Mouse (Mus musculus): ENCODE measurements around the gene Pigq.
A peak's percentile ranks its signal among the peaks of the same experiment; 100 is the strongest.

Pigq gene

DNA sequence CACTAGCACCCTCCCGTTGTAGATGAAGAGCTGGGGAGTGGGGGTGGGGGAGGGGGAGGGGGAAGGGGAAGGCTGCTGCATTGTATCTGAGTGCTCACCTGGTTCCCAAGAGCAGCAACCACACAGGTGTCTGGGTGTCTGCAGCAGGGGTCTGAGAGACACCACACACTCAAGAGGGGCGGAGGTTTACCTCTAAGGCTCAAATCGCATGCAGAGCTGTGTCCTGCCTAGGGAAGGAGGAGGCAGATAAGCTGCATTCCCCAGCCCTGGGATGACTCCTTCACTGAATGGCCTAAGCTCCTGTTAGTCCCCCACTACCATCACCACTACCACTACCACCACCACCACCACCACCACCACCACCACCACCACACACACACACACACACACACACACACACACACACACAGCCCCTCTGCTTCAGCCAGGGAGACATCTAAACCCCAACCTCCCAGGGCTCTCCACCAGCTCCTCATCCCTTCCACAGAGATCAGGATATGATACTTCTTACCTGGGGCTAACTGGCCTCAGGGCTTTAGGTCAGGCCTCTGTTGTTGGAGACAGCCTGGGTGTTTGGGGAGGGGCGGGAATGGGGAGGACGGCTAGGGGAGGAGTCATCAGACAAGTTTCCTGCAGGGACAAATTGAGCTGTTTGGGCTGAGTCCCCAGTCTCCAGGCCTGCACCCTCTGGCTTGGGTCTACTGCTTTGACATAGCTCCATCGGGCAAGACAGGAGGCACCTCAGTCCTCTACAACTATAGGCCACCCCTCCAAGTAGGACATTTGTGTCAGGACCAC is at the start of gene Pigq, which contains the start of gene Nhlrc4:
Gene Pigq, minus strand, starts transcription at position 571 of the 798 bp plus-strand sequence.
Gene Nhlrc4, minus strand, starts transcription at position 596 of the 798 bp plus-strand sequence.
- DNase-seq (ENCODE audit: low spot score) = no peak

GRCm38 (mm10) chr17:25993489-25993888 is 48.8 kb upstream of the Pigq start:
- DNase-seq (ENCODE audit: low spot score) = no peak

DNA sequence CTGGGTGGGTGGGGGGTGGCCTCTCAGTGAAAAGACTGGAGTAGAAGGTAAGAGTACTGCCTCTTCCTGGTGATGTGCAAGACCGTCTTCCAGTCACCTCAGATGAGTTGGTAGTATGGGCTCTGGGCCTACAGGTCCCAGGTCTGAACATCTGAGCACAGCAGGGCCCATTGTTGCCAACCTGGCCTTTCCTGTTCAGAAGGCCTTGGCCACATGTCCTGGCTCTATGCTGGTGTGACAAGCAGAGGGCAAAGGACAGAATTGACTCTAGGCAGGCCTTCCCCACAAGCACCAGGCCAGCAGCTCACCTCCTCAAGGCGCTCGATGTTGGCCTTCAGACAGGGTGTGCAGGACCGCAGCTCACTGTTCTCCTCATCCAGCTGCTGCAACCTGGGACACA is 47.5 kb upstream of the Pigq start:
- no peak for DNase-seq (ENCODE audit: low spot score)

- no peak for DNase-seq (ENCODE audit: low spot score)
Measured at GRCm38 (mm10) chr17:25990331-25990730, 45.6 kb upstream of the Pigq start.

DNA sequence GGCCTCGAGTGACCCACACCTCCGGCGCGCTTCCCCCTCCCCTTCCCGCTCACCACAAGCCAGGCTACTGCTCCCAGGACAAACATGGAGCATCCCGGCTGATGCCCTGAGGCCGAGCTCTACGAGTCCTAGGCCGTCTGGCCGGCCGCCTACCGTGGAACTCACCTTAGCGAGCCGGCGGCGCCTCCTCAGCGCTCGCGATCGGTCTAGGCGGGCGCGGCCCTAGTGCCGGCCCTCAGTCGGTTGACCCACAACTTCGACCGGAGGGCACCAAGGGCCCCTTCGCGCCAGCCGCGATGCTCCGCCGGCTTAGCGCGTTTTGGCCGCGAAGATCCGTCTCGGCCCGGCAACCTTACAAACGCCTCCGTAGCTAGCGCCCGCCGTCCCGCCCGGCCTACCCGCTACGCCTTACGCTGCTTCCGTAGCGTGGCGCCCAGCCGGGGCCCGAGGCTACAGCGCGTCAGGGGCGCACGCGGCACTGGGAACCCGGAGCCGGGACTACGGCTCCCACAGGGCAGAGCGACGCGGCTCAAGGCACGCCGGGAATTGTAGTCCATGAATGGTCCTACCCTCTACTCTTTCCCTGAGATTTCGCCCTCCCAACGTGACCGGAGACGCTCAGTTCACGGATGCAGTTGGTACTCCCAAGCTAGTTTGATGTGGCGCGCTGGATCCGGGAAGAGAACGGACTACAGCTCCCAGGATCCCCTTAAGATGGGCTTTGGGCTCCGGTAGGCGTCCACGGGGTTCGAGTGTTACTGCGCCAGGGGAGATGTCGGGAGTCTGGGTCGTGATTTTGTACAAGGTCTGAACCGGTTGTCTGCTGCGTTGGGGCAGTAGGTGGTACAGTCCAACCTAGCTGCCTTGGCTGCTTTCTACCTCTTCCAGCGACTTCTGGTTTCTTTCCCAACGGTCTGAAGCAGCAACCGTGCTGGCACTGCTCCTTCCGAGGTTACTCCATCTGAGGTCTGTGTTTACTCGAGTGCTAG is 40.9 kb upstream of the Pigq start, which contains the start of gene Capn15:
Gene Capn15, minus strand, starts transcription at position 491 of the 989 bp plus-strand sequence.
- peak; percentile 98 for DNase-seq (ENCODE audit: low spot score)

DNA sequence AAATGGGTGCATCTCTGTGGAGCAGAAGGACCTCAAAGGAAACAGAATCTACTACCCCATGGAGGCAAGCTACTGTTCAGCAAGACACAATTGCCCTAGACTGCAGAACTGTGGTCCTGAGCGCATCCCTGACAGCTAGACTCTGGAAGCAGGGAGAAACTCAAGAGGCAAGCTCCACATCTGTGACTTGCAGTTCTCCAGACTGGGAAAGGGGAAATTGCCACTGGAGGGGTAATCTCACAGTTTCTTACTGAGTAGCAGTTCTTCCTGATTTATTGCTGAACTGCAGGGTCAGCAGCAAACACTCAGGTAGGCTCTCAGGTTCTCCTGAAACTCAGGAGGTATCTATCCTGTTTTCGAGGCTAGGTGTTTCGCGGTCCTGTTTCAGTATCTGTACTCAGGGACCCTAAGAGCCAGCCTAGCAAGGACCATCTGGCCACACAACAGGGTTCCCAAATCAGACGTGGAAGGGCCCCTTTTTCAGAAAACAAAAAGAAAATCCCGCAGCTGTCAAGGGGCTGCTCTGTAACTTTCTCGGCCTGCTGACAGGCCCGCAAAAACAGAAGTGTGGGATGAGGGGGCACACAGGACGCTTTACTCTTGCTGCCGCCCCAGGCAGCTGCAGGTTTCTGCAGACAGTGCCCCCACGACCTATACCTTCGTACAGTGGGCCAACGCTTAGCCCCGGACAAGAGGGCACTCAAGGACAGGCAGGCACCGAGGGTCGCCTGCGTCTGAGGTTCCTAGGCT is 40.0 kb upstream of the Pigq start:
- DNase-seq (ENCODE audit: low spot score) = peak; percentile 10

GRCm38 (mm10) chr17:25984066-25984465 is 39.3 kb upstream of the Pigq start:
- DNase-seq (ENCODE audit: low spot score) = no peak

DNA sequence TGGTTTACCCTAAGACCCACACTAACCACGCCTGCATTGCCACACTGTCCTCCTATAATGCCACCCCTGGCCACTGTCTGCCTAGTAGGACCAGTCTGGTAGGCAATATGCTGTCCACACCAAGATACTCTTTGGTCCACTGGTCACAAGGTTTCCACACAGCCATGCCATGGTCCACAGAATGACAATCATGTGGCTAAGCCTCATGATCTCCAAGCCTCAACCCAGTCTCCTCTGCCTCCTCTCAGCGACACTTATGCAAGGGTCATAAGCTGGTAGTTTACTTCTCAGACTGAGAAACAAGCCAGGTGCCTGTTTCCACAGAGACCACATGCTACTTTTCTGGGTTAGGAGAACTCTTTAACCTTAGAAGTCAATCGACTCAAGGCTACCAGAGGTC is 38.2 kb upstream of the Pigq start:
- no peak for DNase-seq (ENCODE audit: low spot score)

DNA sequence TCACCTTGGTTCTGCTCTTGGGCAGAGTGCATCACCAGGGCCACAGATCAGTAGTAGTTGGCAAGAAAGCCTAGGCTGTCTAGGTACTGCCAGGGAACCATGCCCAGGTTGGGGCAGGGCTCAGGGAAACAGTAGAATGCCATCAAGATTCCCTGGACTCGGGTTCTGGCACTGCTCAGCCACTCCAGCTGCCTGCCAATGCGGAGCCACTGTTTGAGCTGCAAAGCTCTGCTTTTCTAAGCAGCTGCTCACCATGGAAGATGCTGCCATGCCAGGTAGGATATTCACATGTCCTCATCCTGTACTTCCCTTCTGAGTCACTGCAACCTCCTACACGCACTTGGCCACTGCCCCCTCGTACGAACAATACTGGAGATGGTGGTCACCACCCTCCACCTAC is 36.1 kb upstream of the Pigq start:
- no peak for DNase-seq (ENCODE audit: low spot score)

- no peak for DNase-seq (ENCODE audit: low spot score)
Measured at GRCm38 (mm10) chr17:25979829-25980738, 35.3 kb upstream of the Pigq start.

DNA sequence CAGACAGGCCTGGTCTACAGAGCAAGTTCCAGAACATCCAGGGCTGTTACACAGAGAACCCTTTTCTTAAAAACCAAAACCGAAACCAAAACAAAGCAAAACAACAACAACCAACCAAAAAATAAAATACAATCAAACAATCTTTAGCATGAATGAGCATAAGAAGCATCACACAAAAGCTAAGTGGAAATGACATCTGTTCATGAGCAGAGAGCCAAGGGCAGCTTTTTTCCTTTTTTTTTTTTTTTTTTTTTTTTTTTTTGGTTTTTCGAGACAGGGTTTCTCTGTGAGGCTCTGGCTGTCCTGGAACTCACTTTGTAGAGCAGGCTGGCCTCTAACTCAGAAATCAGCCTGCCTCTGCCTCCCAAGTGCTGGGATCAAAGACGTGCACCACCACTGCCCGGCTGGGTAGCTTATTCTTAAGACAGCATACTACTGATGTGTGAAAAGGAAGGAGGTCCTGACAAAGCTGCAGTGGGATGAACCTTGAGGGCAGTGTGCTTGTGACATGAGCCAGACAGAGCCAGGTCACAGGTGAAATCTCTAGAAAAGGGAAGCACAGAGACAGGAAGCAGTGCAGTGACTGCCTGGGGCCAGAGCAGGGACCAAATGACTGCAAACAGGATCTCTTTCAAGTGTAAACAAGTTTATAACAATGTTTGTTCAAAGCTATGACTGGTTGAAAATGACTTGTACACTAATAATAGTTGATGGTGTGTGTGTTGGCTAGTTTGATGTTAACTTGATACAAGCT is 26.4 kb upstream of the Pigq start:
- DNase-seq (ENCODE audit: low spot score) = no peak

- no peak for DNase-seq (ENCODE audit: low spot score)
Measured at GRCm38 (mm10) chr17:25970448-25970847, 25.7 kb upstream of the Pigq start.

DNA sequence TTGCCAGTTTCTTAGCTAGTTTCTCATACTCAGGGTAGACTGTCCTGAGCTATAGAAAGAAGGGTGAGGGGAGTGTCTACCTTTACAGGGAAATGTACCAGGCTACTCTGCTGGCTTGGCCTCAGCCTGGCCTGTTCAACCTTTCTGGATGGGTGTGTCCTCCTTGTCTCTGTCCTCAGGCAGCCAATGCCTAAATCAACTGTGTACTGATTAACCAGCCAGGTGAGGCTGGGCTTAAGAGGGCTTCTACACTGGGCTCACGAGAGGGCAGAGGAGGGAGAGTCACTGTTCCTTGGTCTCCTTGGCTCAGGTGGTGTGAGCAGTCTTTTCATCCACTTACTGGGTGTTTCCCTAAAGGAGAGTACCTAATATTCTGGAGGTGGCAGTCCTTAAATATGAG is 23.4 kb upstream of the Pigq start:
- DNase-seq (ENCODE audit: low spot score) = no peak

- DNase-seq (ENCODE audit: low spot score) = no peak
Measured at GRCm38 (mm10) chr17:25967652-25968051, 22.9 kb upstream of the Pigq start.

DNA sequence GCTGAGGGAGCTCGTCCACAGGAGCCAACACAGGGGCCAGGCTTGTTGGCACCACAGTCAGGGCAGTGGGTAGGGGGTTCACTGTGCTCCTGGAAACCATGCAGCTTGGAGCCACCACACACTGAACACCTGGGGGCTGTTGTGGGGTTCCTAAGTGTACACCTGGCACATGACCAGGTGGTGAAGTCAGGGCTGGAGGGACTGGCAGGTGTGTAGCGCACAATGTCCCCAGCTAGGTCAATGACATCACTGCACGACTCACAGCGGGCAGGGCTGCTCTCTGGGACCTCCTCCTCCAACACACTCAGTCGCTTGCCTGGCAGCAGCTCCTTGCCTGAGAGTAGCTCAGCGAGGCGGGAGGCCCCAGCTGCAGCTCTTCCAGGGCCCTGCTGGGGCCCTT is 19.5 kb upstream of the Pigq start:
- DNase-seq (ENCODE audit: low spot score) = no peak

DNA sequence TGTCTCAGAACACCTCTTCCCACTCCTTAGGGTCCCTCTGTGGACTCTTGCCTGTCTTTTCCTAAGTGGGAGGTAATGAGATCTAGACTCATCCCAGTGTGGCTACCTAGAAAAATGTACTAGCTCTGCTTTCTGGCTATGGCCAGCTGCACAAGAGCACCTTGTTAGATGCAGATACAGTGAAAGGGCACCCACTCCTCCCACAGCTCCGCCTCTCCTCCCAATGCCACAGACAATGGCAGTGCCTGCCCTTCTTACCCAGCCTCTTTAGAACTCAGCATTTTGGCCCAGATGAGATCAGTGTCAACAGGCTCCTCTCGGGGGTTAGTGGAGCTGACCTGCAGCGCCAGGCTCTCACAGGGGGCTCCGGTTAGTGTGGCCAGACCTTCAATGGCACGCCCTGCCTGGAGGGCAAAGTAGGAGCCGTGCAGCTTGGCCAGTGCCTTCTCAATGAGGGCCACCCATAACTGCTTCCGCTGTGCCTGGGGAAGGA is 17.7 kb upstream of the Pigq start:
- DNase-seq (ENCODE audit: low spot score) = no peak

- no peak for DNase-seq (ENCODE audit: low spot score)
Measured at GRCm38 (mm10) chr17:25961566-25961965, 16.8 kb upstream of the Pigq start.

DNA sequence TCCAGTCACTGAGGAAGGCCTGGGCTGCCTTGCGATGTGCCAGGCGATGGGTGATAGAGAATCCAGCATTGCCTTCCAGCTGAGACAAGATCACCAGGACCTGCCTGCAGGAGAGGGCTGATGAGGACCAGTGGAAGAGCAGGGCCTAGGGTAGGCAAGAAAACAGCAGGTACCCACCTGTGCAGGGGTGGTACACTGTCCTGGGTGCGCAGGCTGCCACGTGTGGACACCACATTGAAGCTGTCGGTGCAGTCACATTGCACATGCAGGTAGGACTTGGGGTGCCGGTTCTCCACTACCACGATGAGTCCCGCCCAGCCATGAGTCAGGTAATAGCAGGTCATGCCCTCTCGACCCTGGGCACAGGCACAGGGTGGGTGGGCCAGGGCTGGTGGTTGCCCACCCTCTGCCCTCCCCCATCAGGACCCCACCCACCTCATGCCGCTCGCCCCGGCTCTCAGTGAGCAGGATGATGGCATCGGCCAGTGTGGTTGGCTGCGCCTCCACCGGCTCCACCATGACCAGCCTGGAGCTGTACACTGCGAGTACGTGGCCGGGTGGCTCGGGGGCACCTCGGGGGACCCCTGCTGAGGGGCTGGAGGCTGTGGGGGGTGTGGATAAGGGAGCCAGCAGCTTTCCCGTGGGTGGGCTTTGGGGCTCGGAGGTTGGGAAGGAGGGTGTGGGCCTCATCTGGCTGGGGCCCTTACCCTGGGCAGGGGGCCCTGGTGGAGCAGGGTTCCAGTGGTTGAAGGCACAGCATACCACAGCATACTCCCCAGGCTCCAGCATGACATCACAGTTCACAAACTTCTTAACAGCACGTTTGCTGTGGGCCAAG is 15.1 kb upstream of the Pigq start:
- no peak for DNase-seq (ENCODE audit: low spot score)
